Mouse (Mus musculus): Measurements from ENCODE around the gene Gpatch8.

- TF ChIP-seq CTCF (IDR thresholded peaks at IDR 0.05; ENCODE audit: low read depth, low read length) (no peak), POLR2A (IDR thresholded peaks at IDR 0.05; ENCODE audit: insufficient read depth, low read length) (no peak)
These were observed 2.5 kb upstream of the Gpatch8 start for GRCm38 (mm10) chr11:102558704-102559103.
